Mouse (Mus musculus) hindbrain, embryonic 15.5 days (tissue): ENCODE data around the gene Vma21. TPM values are rescaled to one million over a fixed set of nuclear protein-coding genes. Genes with fewer than 3 reads are reported as not detected.

Experiments
- polyA plus RNA-seq: library from polyadenylated mRNA; unstranded; fragments of >200 nt; fragmentation: Nextera tagmentation; extraction: Ambion mirVana; gene quantifications from 2 replicates; pipeline ENCODE4 v1.2.1, GENCODE M21; 2015

The Vma21 gene
- polyA plus RNA-seq, 1 experiment from 2014 or later = 45.4 TPM

Other genes with a start within 250 kb of the Vma21 start
- gene Gpr50, start 152.3 kb upstream of the Vma21 start, polyA plus RNA-seq = 2.3 and 2.7 TPM in 2 replicates
- 0.18 TPM in 2 replicates for gene Gm1141, start 105.1 kb downstream of the Vma21 start, polyA plus RNA-seq
- 12.9 and 14.0 TPM in 2 replicates for gene Prrg3, start 146.7 kb downstream of the Vma21 start, polyA plus RNA-seq
- gene Fate1, start 157.1 kb downstream of the Vma21 start, polyA plus RNA-seq = 0.25 TPM in 1 of 2 replicates, not detected in the other
- gene Cnga2, start 175.9 kb downstream of the Vma21 start, polyA plus RNA-seq = 0.10 and 0.16 TPM in 2 replicates